Comparison of ENCODE assay signal across 10 mouse cellular contexts in genomic region chr2:166100309-166101262, GRCm38 (mm10). TPM values are rescaled to one million over a fixed set of nuclear protein-coding genes. Genes with fewer than 3 reads are reported as not detected.
DNase-seq lines count a peak whose midpoint lies in the region; ATAC-seq lines count a peak whose summit lies in the region.
"Had no signal": no experiment of that assay in that cellular context is flagged by ENCODE, and none has a peak within 500 bp of the region (broad histone marks: within the 10 kb centered on the region; RNA-seq: fewer than 3 reads in every experiment).

No protein-coding gene starts in this region.

- peak; percentile 39 to 68 for DNase-seq in layer of hippocampus, adult 18-20 months (ENCODE audit: low spot score in 2 of 2)
- no peak for DNase-seq in layer of hippocampus, postnatal 14 days (ENCODE audit: low spot score in 2 of 2)
- peak; percentile 47 for DNase-seq in right cerebral cortex, adult 18-20 months
- no peak for DNase-seq in right cerebral cortex, postnatal 36 days (ENCODE audit: low spot score in 2 of 2)
- no peak for DNase-seq in spleen, adult 18-20 months
- no peak for DNase-seq in kidney, postnatal 36 days
- DNase-seq: kidney, postnatal 10 days had no signal

- no peaks in the 10 kb centered on the region for H3K9me3 ChIP-seq in forebrain, embryonic 13.5 days (replicated peaks)
- H3K9me3 ChIP-seq in forebrain, embryonic 16.5 days (ENCODE audit: control insufficient read depth, low read length) = no peaks in the 10 kb centered on the region
- H3K9me3 ChIP-seq: lung, embryonic 15.5 days had no signal

- H3K4me1 ChIP-seq in forebrain, embryonic 13.5 days = peaks cover 8% of the 10 kb centered on the region
- peaks cover 6% of the 10 kb centered on the region; the same call in 1 of the 2 replicates for H3K4me1 ChIP-seq in forebrain, embryonic 16.5 days (replicated peaks; ENCODE audit: control insufficient read depth, insufficient read depth, low read length)

- WGBS in forebrain, embryonic 13.5 days = 65% methylated on average over 21 of the region's 21 CpGs
- WGBS in forebrain, embryonic 16.5 days = 57% methylated on average over 21 of the region's 21 CpGs

- H3K27me3 ChIP-seq in forebrain, embryonic 13.5 days = no peaks in the 10 kb centered on the region
- H3K27me3 ChIP-seq in forebrain, embryonic 16.5 days (replicated peaks; ENCODE audit: control insufficient read depth, insufficient read depth, low read length) = no peaks in the 10 kb centered on the region
- H3K27me3 ChIP-seq: lung, embryonic 15.5 days had no signal

- no peak overlapping the region for H3K4me2 ChIP-seq in forebrain, embryonic 13.5 days
- no peak overlapping the region for H3K4me2 ChIP-seq in forebrain, embryonic 16.5 days (ENCODE audit: low read length)
- H3K4me2 ChIP-seq: lung, embryonic 15.5 days had no signal

- ATAC-seq in forebrain, embryonic 13.5 days = no peak
- no peak; the same call in 1 of the 2 replicates for ATAC-seq in forebrain, embryonic 16.5 days

- H3K4me3 ChIP-seq in forebrain, embryonic 13.5 days = no peak overlapping the region
- no peak overlapping the region for H3K4me3 ChIP-seq in forebrain, embryonic 16.5 days (replicated peaks; ENCODE audit: low read length)
- H3K4me3 ChIP-seq: lung, embryonic 15.5 days had no signal

- 0 out of 2 replicates have a peak overlapping the region, but pooled peaks have one; percentile 23 for H3K9ac ChIP-seq in forebrain, embryonic 13.5 days
- H3K9ac ChIP-seq in forebrain, embryonic 16.5 days (replicated peaks; ENCODE audit: low read depth, low read length) = no peak overlapping the region
- H3K9ac ChIP-seq: lung, embryonic 15.5 days had no signal

- H3K36me3 ChIP-seq in forebrain, embryonic 13.5 days (ENCODE audit: poor library complexity, severe bottlenecking) = no peaks in the 10 kb centered on the region
- H3K36me3 ChIP-seq in forebrain, embryonic 16.5 days (ENCODE audit: control insufficient read depth, insufficient read depth) = no peaks in the 10 kb centered on the region
- H3K36me3 ChIP-seq: lung, embryonic 15.5 days had no signal

- 0 out of 2 replicates have a peak overlapping the region, but pooled peaks have one; percentile 14 for H3K27ac ChIP-seq in forebrain, embryonic 13.5 days
- no peak overlapping the region for H3K27ac ChIP-seq in forebrain, embryonic 16.5 days (ENCODE audit: low read length)
- H3K27ac ChIP-seq: lung, embryonic 15.5 days had no signal

RNA-seq across cellular contexts. Expression of gene Sulf2, which starts 54.9 kb away (rescaled TPM):
- polyA plus RNA-seq in forebrain, embryonic 13.5 days (2015; fragmentation: Nextera tagmentation; extraction: Ambion mirVana) = 25.3 and 28.9 TPM in 2 replicates
- polyA plus RNA-seq in forebrain, embryonic 16.5 days (2015; fragmentation: Nextera tagmentation; extraction: Ambion mirVana) = 28.7 and 37.6 TPM in 2 replicates
- 100 to 1,000 TPM in 1 of 2 experiments, 10 to 100 TPM in 1; 98.6 to 111 TPM for total RNA-seq in layer of hippocampus, adult 18-20 months (2021)
- 100 to 1,000 TPM; 198 to 202 TPM for total RNA-seq in layer of hippocampus, postnatal 14 days (2021)

Comparison
In these comparisons a context has a peak if more than half of its experiments do, and no peak if none do; other contexts are left out.
1. DNase-seq: peak in layer of hippocampus, adult 18-20 months (2 of 2) and right cerebral cortex, adult 18-20 months (single experiment); none in layer of hippocampus, postnatal 14 days (0 of 2), right cerebral cortex, postnatal 36 days (0 of 2), spleen, adult 18-20 months (0 of 2) and kidney, postnatal 36 days (0 of 2).